Mouse (Mus musculus): ENCODE results near the gene Socs7.

DNA sequence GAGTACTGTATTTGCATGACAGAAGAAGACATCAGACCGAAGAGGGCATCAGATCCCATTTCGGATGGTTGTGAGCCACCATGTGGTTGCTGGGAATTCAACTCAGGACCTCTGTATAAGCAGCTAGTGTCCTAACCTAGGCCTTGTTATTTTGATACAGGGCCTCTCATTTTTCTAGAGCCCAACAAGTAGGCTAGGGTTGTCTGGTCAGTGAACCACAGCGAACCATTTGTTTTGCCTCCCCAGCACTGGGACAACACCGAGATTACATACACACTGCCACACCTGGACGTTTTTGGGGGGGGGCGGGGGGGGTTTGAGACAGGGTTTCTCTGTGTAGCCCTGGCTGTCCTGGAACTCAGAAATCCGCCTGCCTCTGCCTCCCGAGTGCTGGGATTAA, 71.8 kb downstream of the Socs7 start:
- TF ChIP-seq CTCF (conservative IDR thresholded peaks at IDR 0.05; ENCODE audit: insufficient read depth, insufficient read length, low read depth, low read length), result no peak
- TF ChIP-seq POLR2A (IDR thresholded peaks at IDR 0.05; ENCODE audit: low read depth, low read length), result no peak
